Mouse (Mus musculus): ENCODE results near the gene Rfx3. TPM values are rescaled to one million over a fixed set of nuclear protein-coding genes. Genes with fewer than 3 reads are reported as not detected.

The Rfx3 gene
- polyA plus RNA-seq, 1 experiment, result 12.5 TPM

DNA sequence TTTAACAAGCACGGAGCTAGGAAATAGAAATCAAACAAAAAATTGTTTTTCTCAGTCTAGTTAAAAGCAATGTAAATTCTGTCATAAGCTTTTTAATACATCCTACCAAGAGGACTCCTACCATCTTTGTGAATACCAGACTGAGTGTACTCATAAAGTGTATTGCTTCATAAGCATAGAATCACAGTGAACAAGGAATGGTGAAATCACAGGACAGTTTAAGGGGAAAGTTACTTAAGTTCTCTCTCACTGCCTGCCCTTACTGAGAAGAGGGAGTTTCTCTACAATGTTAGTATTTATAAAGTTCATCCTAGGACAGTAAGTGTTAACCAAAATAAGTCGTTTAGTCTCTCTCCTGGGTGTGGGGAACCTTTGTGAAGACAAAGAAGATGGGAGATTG lies 133.5 kb downstream of the Rfx3 start:
- Histone ChIP-seq H3K4me1 (ENCODE audit: control insufficient read depth, insufficient read depth, low read length) (no peaks in the 10 kb centered on the region), H3K27ac (ENCODE audit: insufficient read depth, low read length) (no peak overlapping the region), H3K4me3 (ENCODE audit: insufficient read depth, low read length) (no peak overlapping the region)
- TF ChIP-seq POLR2A (IDR thresholded peaks at IDR 0.05; ENCODE audit: extremely low read depth, insufficient read depth, low read length) (no peak), CTCF (IDR thresholded peaks at IDR 0.05; ENCODE audit: extremely low read depth, insufficient read depth, low read length) (no peak)

DNA sequence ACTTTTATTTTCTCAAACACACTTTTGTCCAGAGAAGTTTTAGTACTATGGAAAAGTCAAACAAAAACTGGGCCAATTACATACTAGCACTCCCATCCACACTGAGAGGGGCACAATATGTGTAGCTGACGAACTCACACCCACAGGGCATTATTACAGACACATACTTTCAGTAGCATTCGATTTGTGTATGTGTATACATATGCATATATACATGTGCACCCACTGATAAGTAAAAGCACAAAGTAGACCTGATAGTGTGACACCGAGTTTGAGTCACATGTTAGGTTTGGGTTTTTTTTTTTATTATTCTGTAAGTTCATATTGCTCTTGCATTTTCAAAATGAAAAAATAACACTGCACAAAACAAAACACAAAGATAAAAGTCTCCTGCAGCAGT lies 140.2 kb downstream of the Rfx3 start:
- H3K4me1 ChIP-seq (ENCODE audit: control insufficient read depth, insufficient read depth, low read length), result no peaks in the 10 kb centered on the region
- no peak for TF ChIP-seq CTCF (IDR thresholded peaks at IDR 0.05; ENCODE audit: extremely low read depth, insufficient read depth, low read length)
- TF ChIP-seq POLR2A (IDR thresholded peaks at IDR 0.05; ENCODE audit: extremely low read depth, insufficient read depth, low read length), result no peak
- no peak overlapping the region for H3K27ac ChIP-seq (ENCODE audit: insufficient read depth, low read length)
- no peak overlapping the region for H3K4me3 ChIP-seq (ENCODE audit: insufficient read depth, low read length)

DNA sequence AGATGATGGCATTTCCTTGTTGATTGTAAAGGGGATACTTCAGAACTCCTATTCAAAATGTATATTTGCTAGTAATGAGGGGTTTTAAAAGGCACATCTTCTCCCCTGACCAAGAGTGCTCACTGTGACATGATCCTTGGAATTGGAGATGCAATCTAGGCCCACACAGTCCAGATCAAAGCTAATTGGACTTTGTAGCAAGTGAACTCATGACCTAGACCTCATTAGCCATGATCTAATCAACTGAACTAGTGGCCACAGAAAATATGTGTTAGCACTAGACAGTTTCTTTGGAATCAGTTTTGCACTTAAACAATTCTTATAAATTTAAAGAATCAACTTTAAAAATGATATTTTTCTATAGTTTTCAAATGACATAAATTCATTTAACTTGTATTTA lies 151.3 kb downstream of the Rfx3 start:
- Histone ChIP-seq H3K4me3 (ENCODE audit: insufficient read depth, low read length) (no peak overlapping the region), H3K4me1 (ENCODE audit: control insufficient read depth, insufficient read depth, low read length) (no peaks in the 10 kb centered on the region), H3K27ac (ENCODE audit: insufficient read depth, low read length) (no peak overlapping the region)
- TF ChIP-seq CTCF (IDR thresholded peaks at IDR 0.05; ENCODE audit: extremely low read depth, insufficient read depth, low read length) (no peak), POLR2A (IDR thresholded peaks at IDR 0.05; ENCODE audit: extremely low read depth, insufficient read depth, low read length) (no peak)

DNA sequence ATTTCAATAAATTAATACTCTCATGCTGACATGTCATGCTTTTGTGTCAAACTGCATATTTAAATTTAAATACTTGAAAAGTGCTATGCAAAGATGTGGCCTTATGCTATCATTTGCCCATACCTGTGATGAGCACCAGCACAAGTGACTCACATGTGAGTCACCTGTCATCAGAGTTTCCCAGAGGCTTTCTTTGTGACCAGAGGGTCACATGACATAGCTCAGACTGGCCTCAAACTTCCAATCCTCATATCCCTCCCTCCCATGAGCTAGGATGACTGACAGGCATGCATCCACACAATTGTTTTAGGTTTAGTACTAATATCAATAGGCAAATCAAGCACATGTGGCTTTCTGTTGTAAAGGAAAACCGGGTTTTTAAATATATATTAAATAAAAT lies 162.0 kb downstream of the Rfx3 start:
- TF ChIP-seq POLR2A (IDR thresholded peaks at IDR 0.05; ENCODE audit: extremely low read depth, insufficient read depth, low read length) (no peak), CTCF (IDR thresholded peaks at IDR 0.05; ENCODE audit: extremely low read depth, insufficient read depth, low read length) (no peak)
- Histone ChIP-seq H3K27ac (ENCODE audit: insufficient read depth, low read length) (no peak overlapping the region), H3K4me3 (ENCODE audit: insufficient read depth, low read length) (no peak overlapping the region), H3K4me1 (ENCODE audit: control insufficient read depth, insufficient read depth, low read length) (peaks cover 2% of the 10 kb centered on the region; the same call in 1 of the 2 replicates)

DNA sequence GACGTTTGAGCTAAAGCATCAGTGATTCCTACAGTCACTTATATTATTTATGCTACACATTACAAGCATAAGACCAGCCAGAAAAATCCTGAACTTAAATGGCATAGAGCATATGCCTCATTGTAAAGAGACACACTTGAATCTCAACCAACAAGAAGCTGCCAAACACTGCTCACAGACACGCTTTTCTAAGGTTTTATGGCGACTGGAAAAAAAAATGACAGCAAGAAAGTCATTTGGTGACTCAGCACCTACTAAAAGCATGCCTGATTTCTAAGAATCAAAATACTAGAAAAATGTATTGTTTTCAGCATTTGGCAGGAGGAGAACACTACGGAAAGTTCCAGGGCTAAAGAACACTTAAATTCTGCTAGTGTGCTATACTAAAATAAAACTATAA lies 163.9 kb downstream of the Rfx3 start:
- H3K27ac ChIP-seq (ENCODE audit: insufficient read depth, low read length), result no peak overlapping the region
- peaks cover 2% of the 10 kb centered on the region; the same call in 1 of the 2 replicates for H3K4me1 ChIP-seq (ENCODE audit: control insufficient read depth, insufficient read depth, low read length)
- H3K4me3 ChIP-seq (ENCODE audit: insufficient read depth, low read length), result no peak overlapping the region
- TF ChIP-seq CTCF (IDR thresholded peaks at IDR 0.05; ENCODE audit: extremely low read depth, insufficient read depth, low read length), result no peak
- TF ChIP-seq POLR2A (IDR thresholded peaks at IDR 0.05; ENCODE audit: extremely low read depth, insufficient read depth, low read length), result no peak

DNA sequence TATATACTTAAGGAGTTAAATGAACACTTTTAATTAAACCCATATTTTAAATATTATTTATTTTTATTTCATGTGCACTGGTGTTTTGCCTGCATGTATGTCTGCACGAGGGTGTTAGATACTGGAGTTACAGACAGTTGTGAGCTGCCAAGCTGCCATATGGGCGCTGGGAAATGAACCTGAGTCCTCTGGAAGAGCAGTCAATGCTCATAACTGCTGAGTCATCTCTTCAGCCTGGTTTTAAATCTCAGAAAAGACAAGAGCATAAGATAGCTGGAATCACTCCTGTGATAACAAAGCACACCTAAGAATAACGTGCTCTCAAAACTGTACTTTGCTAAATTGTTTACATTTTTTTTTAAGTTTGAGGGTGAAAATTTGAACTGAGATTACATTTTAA lies 172.3 kb downstream of the Rfx3 start:
- no peak overlapping the region for H3K27ac ChIP-seq (ENCODE audit: insufficient read depth, low read length)
- no peak overlapping the region for H3K4me3 ChIP-seq (ENCODE audit: insufficient read depth, low read length)
- peaks cover 1% of the 10 kb centered on the region for H3K4me1 ChIP-seq (ENCODE audit: control insufficient read depth, insufficient read depth, low read length)
- TF ChIP-seq CTCF (IDR thresholded peaks at IDR 0.05; ENCODE audit: extremely low read depth, insufficient read depth, low read length) (no peak), POLR2A (IDR thresholded peaks at IDR 0.05; ENCODE audit: extremely low read depth, insufficient read depth, low read length) (no peak)

DNA sequence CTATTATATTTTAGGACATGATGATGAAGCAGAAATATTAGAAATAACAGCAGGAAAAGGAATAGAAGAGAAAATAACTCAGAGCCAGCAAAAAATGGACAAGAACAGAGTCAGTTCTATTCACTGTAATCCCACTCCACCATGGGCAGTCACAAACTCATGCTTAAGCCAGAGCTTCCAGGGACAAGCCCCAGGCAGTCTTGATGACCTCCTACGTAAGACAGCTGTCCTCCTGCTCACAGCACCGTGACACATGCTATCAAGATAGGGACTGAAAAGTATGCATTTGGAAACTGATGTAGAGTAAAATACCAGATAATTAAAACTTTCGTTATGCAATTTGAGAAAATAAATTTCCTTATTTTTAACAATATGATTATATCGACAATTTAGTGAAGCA lies 172.9 kb downstream of the Rfx3 start:
- H3K4me3 ChIP-seq (ENCODE audit: insufficient read depth, low read length), result no peak overlapping the region
- TF ChIP-seq CTCF (IDR thresholded peaks at IDR 0.05; ENCODE audit: extremely low read depth, insufficient read depth, low read length) (no peak), POLR2A (IDR thresholded peaks at IDR 0.05; ENCODE audit: extremely low read depth, insufficient read depth, low read length) (no peak)
- peaks cover 1% of the 10 kb centered on the region for H3K4me1 ChIP-seq (ENCODE audit: control insufficient read depth, insufficient read depth, low read length)
- no peak overlapping the region for H3K27ac ChIP-seq (ENCODE audit: insufficient read depth, low read length)

DNA sequence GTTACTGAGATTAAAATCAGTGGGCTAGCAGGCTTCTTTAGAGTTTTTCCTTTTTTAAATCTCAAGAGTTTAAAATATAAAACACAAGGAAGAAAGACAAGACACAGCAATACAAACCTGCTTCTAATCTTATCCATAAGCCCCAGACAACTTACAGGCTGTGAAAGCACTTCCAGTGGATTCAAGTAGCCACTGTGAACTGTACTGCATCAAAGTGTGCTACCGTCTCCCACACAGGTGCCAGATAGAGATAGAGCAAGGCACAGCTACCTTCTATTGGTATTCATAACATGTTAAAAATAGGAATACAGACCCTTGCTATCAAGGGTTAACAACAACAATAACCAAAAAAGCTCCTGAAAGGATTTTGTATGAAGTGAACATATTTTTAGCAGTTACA lies 178.5 kb downstream of the Rfx3 start:
- Histone ChIP-seq H3K27ac (ENCODE audit: insufficient read depth, low read length) (no peak overlapping the region), H3K4me1 (ENCODE audit: control insufficient read depth, insufficient read depth, low read length) (no peaks in the 10 kb centered on the region), H3K4me3 (ENCODE audit: insufficient read depth, low read length) (no peak overlapping the region)
- TF ChIP-seq CTCF (IDR thresholded peaks at IDR 0.05; ENCODE audit: extremely low read depth, insufficient read depth, low read length), result no peak

DNA sequence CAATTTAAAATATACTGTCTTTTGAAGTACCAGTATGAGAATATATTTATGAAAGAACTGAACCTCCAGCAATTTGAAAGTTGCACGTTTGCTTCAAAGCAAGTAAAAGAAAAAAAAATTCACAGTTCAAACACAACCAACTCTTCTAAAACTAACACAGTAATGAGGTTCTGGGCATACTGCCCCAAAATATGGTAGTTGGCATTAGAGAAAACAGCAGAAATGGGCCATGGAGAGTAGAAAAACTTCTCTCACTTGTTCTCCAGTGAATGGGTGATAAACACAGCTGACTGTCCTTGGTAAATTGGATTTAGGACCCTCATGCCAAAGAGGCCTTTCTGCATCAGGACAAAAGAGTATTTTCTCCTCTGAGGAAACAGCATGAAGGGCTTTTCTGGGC lies 182.7 kb downstream of the Rfx3 start:
- TF ChIP-seq POLR2A (IDR thresholded peaks at IDR 0.05; ENCODE audit: extremely low read depth, insufficient read depth, low read length), result no peak
- TF ChIP-seq CTCF (IDR thresholded peaks at IDR 0.05; ENCODE audit: extremely low read depth, insufficient read depth, low read length), result no peak
- H3K27ac ChIP-seq (ENCODE audit: insufficient read depth, low read length), result no peak overlapping the region

DNA sequence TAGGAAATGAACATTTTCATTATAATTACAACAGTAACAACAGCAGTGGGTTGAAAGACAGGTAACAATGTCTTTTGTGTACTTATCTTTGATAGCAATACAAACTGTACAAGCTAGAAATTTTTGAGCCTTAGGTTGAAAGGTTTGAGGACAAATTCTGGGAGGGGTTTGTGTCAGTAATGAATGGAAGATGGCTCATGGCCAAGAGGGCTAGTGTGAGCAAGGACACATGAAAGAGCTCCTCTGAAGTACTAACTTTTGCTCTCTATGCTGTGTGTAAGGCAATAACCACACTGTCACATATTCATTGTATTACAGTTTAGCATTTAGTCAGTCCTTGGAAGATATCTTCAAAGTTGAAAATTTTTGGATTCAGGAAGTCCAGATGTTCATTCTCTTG lies 193.3 kb downstream of the Rfx3 start:
- TF ChIP-seq CTCF (IDR thresholded peaks at IDR 0.05; ENCODE audit: extremely low read depth, insufficient read depth, low read length) (no peak), POLR2A (IDR thresholded peaks at IDR 0.05; ENCODE audit: extremely low read depth, insufficient read depth, low read length) (no peak)
- no peak overlapping the region for H3K4me3 ChIP-seq (ENCODE audit: insufficient read depth, low read length)
- H3K27ac ChIP-seq (ENCODE audit: insufficient read depth, low read length), result no peak overlapping the region
- H3K4me1 ChIP-seq (ENCODE audit: control insufficient read depth, insufficient read depth, low read length), result no peaks in the 10 kb centered on the region

More for the DNA sequence above, 182.7 kb downstream of the Rfx3 start:
- Histone ChIP-seq H3K4me3 (ENCODE audit: insufficient read depth, low read length) (no peak overlapping the region), H3K4me1 (ENCODE audit: control insufficient read depth, insufficient read depth, low read length) (no peaks in the 10 kb centered on the region)

DNA sequence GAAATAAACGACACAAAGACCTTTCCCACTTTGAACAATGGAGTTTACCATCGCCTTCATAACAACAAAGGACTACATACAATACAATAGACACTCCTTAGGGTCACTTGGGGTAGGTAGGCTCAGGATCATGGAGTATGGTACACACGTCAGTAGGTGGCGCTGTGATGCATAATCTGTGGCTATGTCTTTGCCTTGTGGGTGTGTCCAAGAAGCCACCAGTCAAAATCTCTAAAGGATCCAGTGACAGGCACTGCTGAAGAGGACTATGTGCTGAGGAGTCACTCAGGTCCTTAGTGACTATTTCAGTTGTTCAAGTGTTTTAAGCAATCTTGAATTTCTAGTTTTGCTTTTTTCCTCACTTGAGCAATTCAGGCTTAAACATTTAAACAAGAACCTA lies 230.9 kb downstream of the Rfx3 start:
- no peak overlapping the region for H3K4me3 ChIP-seq (ENCODE audit: insufficient read depth, low read length)
- TF ChIP-seq POLR2A (IDR thresholded peaks at IDR 0.05; ENCODE audit: extremely low read depth, insufficient read depth, low read length) (no peak), CTCF (IDR thresholded peaks at IDR 0.05; ENCODE audit: extremely low read depth, insufficient read depth, low read length) (peak; percentile 60)
- H3K4me1 ChIP-seq (ENCODE audit: control insufficient read depth, insufficient read depth, low read length), result no peaks in the 10 kb centered on the region
- H3K27ac ChIP-seq (ENCODE audit: insufficient read depth, low read length), result no peak overlapping the region
